Comparison of ENCODE assay signal across 8 mouse cellular contexts in the genomic region with DNA sequence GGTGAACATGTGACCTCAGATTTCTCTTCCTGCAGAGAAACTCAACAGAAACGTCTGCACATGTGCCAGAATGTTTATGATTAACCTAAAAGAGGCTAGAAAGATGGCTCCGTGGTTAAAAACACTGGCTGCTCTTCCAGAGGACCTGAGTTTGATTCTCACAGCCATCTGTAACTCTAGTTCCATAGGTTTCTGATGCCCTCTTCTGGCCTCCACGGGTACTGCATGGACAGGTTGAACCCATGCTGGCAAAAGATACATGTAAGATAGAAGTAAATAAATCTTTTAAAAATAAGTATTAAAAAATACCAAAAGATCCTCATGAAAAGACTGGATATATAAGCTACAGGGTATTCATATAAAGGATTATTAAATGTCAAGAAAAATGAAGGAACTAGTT. TPM values are rescaled to one million over a fixed set of nuclear protein-coding genes. Genes with fewer than 3 reads are reported as not detected.
A peak's percentile ranks its signal among the peaks of the same experiment; 100 is the strongest.
DNase-seq lines count a peak whose midpoint lies in the region; ATAC-seq lines count a peak whose summit lies in the region.

No protein-coding gene starts in this region.

- no peaks in the 10 kb centered on the region for H3K9me3 ChIP-seq in kidney, embryonic 15.5 days (replicated peaks)
- H3K9me3 ChIP-seq in hindbrain, embryonic 12.5 days (replicated peaks): no peaks in the 10 kb centered on the region; the same call in 1 of the 2 replicates

- H3K4me1 ChIP-seq in kidney, embryonic 15.5 days: no peaks in the 10 kb centered on the region
- H3K4me1 ChIP-seq in hindbrain, embryonic 12.5 days: no peaks in the 10 kb centered on the region

- H3K27ac ChIP-seq in kidney, embryonic 15.5 days: no peak overlapping the region
- no peak overlapping the region for H3K27ac ChIP-seq in hindbrain, embryonic 12.5 days

- peak; percentile 43 for DNase-seq in kidney, adult 18-20 months
- DNase-seq in ES-CJ7 (ENCODE audit: low read depth, low spot score): peak; percentile 52
- peak; percentile 63 for DNase-seq in ZHBTc4 (ENCODE audit: low read depth, low spot score)
- DNase-seq in kidney, postnatal 4 days: peak; percentile 54 to 55
- no peak for DNase-seq in ovary, postnatal 10 days (ENCODE audit: low spot score)
- no peak for DNase-seq in cerebellum, adult 9-11 months

- no peak overlapping the region for H3K9ac ChIP-seq in kidney, embryonic 15.5 days
- no peak overlapping the region for H3K9ac ChIP-seq in hindbrain, embryonic 12.5 days

- H3K36me3 ChIP-seq in kidney, embryonic 15.5 days: no peaks in the 10 kb centered on the region
- H3K36me3 ChIP-seq in hindbrain, embryonic 12.5 days: no peaks in the 10 kb centered on the region

- H3K4me3 ChIP-seq in kidney, embryonic 15.5 days (replicated peaks): no peak overlapping the region
- no peak overlapping the region for H3K4me3 ChIP-seq in hindbrain, embryonic 12.5 days

- H3K4me2 ChIP-seq in kidney, embryonic 15.5 days: no peak overlapping the region
- no peak overlapping the region for H3K4me2 ChIP-seq in hindbrain, embryonic 12.5 days (replicated peaks)

- no peak for ATAC-seq in kidney, embryonic 15.5 days (replicated peaks; ENCODE audit: low FRiP score)
- ATAC-seq in hindbrain, embryonic 12.5 days (ENCODE audit: low FRiP score): no peak

- 23% methylated on average over 3 of the region's 3 CpGs for WGBS in kidney, embryonic 15.5 days
- 30% methylated on average over 3 of the region's 3 CpGs for WGBS in hindbrain, embryonic 12.5 days

- H3K27me3 ChIP-seq in kidney, embryonic 15.5 days: no peaks in the 10 kb centered on the region
- H3K27me3 ChIP-seq in hindbrain, embryonic 12.5 days: no peaks in the 10 kb centered on the region

RNA-seq across cellular contexts. Expression of gene Zfp507, which starts 56.8 kb away (rescaled TPM):
- polyA plus RNA-seq in kidney, embryonic 15.5 days (2015; fragmentation: Nextera tagmentation; extraction: Ambion mirVana): 20.3 and 21.5 TPM in 2 replicates
- 26.0 and 29.1 TPM in 2 replicates for polyA plus RNA-seq in hindbrain, embryonic 12.5 days (2016; fragmentation: Nextera tagmentation; extraction: Ambion mirVana)

Comparison
In these comparisons a context has a peak if more than half of its experiments do, and no peak if none do; other contexts are left out.
1. DNase-seq: peak in kidney, adult 18-20 months (single experiment), ES-CJ7 (single experiment), ZHBTc4 (single experiment) and kidney, postnatal 4 days (2 of 2); none in ovary, postnatal 10 days (single experiment) and cerebellum, adult 9-11 months (single experiment).